Mouse (Mus musculus): ENCODE results near the gene Snrpd3.
"Not testable (repeated sequence)": the region's sequence is repeated elsewhere in the genome, so short reads cannot be mapped to it uniquely, and the experiment has no call there.

Gene Snrpd3

GRCm38 (mm10) chr10:75517073-75517757 lies at the start of gene Snrpd3:
Gene Snrpd3 (plus strand): TSS chr10:75517551.
- DNase-seq (ENCODE audit: low spot score) = peak; percentile 97

GRCm38 (mm10) chr10:75473411-75473810 lies 43.9 kb upstream of the Snrpd3 start:
- DNase-seq (ENCODE audit: low spot score) = no peak

GRCm38 (mm10) chr10:75474571-75474970 lies 42.8 kb upstream of the Snrpd3 start:
- DNase-seq (ENCODE audit: low spot score) = peak; percentile 30

- DNase-seq (ENCODE audit: low spot score) = not testable (repeated sequence)
Observed at GRCm38 (mm10) chr10:75475139-75475850, 42.1 kb upstream of the Snrpd3 start.

DNA sequence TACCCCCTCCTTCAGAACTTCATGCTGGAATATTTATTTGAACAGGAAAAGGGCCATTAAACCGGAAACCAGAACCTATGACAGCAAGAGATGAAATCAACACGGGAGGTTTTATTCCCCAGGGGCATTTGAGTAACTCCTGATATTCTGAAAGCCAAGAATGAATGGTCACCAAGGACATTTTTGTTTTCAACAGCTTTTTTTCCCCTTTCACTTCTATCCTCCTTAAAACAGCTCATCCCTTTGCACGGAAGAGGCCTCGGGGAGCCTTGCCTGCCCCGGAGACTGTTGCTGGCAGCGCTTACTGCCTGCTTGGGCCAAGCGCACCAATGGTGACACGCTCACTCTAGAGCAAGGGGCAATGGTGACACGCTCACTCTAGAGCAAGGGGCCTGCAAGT lies 40.3 kb upstream of the Snrpd3 start:
- DNase-seq (ENCODE audit: low spot score) = no peak

DNA sequence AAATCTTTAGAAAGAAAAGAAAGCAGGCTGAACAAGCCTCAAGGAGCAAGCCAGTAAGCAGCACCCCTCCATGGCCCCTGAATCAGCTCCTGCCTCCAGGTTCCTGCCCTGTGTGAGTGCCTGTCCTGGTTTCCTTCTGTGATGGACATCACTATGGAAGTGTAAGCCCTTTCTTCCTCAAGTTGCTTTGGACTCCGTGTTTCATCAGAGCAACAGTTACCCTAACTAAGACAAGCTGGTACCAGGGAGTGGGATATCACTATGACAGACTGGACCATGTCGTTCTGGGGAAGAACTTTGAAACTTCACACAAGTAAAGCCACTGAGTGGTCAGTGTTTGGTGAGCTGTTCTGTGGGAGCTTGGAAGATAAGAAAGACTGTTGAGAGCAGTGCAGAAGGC lies 37.4 kb upstream of the Snrpd3 start:
- no peak for DNase-seq (ENCODE audit: low spot score)

DNA sequence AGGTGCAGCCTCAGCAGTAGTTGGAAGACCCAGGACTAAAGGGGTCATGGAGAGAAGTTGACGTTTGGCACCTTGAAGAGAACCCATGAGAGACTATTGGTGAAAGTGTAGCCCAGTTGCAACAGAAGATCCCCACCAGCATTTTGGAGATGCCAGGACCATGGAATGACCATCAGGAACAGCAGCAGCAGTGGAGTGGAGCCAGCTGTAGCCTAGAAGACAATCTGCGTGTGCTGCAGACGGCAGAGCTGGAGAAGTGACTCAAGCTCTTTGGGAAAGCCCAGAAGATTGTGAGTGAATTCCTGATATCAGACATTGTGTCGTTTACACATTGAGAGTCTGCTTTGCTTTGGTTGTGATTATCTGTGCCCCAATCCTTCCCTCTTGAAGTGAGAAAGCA lies 35.6 kb upstream of the Snrpd3 start:
- no peak for DNase-seq (ENCODE audit: low spot score)

DNA sequence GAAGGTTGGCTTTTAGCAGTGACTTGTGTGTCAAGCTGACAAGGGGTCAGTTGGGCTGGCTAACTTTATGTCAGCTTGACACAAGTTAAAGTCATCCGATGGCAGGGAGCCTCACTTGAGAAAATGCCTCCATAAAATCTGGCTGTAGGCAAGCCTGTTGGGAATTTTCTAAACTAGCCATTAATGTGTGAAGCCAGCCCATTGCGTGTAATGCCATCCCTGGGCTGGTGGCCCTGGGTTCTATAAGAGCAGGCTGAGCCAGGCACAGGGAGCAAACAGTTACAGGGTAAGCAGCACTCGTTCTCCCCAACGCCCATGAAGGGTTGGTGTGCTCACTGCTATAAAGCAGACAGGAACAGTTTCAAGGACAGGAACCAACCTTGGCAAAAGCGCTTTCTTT lies 35.1 kb upstream of the Snrpd3 start:
- no peak for DNase-seq (ENCODE audit: low spot score)

DNA sequence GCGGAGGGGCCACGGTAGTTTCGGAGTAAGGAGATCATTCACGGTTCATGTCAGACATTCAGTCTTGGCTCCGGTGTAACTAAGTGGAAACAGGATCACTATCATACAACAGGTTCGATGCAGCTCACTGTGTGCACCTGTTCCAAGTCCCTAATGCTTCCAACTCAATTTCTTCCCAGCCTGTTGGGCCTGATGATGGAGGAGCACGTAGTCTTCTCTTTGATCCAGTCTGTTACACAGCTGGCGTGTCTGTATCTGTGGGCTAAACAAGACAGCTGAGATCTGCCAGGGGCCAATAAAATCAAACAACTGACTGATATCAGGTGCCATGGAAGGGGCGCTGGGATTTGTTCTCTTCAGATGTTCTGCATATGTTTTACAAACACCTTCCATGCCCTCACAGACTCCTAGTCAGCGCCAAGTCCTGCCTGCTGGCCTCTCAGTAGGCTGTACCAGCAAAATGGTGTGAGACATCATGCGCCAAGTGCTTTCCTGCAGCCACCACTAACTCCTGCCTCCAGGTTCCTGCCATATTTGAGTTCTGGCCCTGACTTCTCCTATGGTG lies 34.4 kb upstream of the Snrpd3 start:
- no peak for DNase-seq (ENCODE audit: low spot score)

DNA sequence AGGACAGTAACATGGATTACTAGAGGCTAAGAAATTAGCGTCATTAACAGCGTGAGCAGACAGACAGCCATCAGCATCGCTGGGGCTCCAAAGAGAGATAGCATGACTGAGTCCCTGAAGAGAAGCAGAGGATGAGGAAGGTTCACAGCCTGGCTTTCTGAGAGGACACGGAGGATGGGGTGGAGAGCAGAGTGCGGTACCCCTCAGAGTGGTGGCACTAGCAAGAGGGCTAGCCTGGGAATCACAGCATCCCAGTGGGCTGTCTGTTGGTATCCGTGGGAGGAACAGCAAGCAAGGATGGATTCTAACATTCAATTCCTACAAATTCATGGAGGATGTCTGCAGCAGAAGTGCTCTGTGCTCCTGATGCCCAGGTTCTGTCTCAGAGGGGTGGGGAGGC lies 33.3 kb upstream of the Snrpd3 start:
- no peak for DNase-seq (ENCODE audit: low spot score)

GRCm38 (mm10) chr10:75484767-75485166 lies 32.6 kb upstream of the Snrpd3 start:
- DNase-seq (ENCODE audit: low spot score) = no peak

DNA sequence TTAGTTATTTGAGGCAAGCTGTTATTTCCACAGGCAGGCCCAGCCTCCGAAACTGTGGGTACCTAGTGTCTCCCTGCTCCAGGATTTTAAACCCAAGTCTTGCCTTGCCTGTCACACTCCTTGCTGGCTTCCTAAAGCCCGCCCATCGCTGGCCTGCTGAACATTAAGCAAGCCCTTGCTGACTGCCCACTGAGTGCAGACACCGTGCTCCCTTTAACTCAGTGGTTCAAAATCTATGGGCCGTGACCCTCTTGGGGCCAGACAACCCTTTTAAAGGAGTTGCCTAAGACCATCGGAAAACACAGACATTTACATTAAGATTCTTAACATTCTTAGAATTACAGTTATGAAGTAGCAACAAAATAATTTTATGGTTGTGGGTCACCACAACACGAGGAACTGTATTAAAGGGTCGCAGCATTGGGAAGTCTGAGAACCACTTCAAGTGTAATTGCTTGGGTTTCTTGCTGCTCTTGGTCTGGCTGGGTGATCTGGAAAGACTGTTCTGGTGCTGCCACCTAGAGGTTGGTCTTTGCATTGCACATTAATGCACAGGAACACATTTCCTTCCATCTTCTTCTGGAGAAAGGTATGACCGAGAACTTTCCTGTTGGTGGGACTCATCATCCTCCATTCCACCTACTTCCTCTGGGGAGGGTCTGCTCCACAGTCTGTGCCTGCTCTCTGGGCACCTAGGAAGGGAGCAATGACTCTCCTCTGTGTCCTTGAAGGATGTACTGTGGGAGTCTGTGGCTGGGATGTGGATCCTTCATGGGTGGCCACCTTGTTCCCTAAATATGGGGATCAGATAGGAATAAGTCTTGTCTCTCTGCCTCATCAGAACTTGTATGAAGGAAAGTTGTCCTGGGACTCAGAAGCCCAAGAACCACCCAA lies 31.0 kb upstream of the Snrpd3 start:
- peak; percentile 85 for DNase-seq (ENCODE audit: low spot score)

GRCm38 (mm10) chr10:75487131-75487530 lies 30.2 kb upstream of the Snrpd3 start:
- DNase-seq (ENCODE audit: low spot score) = no peak

- no peak for DNase-seq (ENCODE audit: low spot score)
Observed at GRCm38 (mm10) chr10:75489522-75489921, 27.8 kb upstream of the Snrpd3 start.

- DNase-seq (ENCODE audit: low spot score) = no peak
Observed at GRCm38 (mm10) chr10:75490731-75491130, 26.6 kb upstream of the Snrpd3 start.

DNA sequence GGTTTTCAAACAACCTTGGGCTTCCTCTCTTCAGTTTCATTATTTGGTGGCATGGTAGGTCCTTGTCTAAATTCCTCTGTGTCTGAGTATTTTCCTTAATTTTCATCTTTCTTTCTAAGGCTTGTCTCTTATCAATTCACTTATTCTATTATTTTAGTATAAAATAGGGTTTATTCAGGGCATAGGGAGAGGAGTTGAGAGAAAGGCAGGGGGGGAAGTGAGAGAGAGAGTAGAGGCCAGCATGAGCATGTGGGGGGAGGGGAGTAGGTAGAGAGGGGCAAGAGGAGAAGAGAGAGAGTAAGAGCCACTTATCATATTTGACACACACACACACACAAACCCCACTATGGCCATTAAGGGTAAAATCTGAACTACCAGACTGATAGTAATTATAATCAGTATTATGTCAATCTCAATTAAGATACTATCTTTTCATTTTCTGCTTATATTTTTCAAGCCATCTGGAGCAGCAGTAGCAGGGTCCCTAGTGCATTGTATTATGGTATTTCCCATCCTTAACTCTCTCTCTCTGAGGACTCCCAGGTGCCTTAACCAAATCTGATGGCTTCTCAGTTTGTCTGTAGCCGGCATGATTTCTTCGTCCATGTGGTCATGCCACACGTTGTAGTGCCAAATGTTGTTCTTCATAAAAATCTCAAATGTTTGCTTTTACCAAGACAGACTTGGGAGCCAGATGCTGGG lies 26.0 kb upstream of the Snrpd3 start:
- DNase-seq (ENCODE audit: low spot score) = no peak

DNA sequence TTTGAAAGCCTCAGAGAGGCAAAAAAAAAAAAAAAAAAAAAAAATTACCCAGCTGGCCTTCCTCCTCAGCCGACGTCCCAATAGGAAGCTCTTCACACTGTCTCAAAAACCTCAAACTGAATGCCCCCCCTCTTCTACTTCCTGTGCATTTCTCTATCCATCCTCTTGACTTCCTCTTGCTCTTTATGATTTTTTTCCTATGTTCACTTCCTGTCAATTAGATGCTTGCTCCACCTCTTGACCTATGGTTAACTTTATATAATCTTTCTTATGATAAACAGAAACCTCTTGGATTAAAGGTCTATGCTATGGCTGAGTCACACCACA lies 25.5 kb upstream of the Snrpd3 start:
- DNase-seq (ENCODE audit: low spot score) = no peak

DNA sequence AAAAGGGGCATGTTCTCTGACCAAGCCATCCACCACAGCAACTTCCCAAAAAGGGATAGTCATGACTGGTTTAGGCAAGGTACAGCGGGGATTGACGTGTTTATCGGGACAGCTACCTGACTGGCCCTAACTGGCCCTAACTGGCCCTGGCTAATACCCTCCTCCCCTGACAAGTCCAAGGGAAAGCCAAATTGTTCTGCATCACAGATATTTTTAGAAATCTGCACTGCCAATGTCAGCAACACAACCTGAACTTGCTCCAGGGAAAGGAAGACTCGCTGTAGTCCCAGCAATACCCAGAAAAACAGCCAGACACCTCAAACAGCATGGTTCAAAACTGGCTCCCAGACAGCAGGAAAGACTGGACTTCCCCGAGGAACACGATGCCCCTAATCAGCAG lies 22.0 kb upstream of the Snrpd3 start:
- no peak for DNase-seq (ENCODE audit: low spot score)

DNA sequence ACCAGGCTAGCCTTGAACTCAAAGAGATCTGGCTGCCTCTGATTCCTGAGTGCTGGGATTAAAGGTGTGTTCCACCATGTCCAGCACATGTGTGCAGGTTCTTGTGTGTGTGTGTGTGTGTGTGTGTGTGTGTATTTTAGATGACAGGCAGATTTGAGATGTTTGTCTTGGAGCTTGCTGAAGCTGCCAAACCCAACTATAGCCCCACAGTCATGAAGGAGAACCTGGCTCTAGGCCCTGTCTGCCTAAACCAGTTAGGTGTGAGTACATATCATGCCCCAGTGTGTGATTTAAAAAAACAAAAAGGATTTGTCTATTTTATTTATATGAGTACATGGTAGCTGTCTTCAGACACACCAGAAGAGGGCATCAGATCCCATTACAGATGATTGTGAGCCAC lies 21.4 kb upstream of the Snrpd3 start:
- no peak for DNase-seq (ENCODE audit: low spot score)

DNA sequence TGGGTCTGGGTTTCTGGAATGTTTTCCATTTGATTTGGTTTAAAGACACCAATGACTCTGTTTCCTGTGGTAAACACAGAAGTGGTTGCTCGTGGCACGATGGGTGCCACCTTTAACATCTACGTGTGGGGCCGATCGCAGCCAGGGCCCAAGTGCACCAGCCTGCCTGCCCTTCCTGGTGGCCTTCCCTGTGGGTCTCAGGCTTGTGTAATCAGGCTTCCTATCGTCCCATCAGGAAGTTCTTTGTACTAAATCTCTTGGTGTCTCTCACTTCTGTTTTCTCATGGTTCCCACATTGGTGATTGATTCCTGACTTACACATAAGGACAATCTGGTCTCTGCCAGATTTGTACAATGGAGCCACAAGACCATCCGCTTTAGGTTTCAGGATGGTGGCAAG lies 18.1 kb upstream of the Snrpd3 start:
- DNase-seq (ENCODE audit: low spot score) = not testable (repeated sequence)

DNA sequence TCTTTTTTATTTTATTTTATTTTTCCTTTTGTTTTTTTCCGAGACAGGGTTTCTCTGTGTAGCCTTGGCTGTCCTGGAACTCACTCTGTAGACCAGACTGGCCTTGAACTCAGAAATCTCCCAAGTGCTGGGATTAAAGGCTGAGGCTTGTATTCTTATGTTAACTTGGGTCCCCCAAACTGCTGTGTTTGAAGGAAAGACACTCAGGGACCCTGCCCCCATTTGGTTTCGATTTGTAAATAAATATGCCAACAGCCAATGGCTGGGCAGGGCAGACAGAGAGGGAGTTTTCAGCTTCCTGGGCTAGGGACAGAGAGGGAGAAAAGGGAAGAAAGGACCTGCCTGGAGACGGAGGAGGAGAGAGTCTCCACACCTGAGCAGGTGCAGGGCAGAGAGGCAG lies 17.6 kb upstream of the Snrpd3 start:
- DNase-seq (ENCODE audit: low spot score) = no peak

DNA sequence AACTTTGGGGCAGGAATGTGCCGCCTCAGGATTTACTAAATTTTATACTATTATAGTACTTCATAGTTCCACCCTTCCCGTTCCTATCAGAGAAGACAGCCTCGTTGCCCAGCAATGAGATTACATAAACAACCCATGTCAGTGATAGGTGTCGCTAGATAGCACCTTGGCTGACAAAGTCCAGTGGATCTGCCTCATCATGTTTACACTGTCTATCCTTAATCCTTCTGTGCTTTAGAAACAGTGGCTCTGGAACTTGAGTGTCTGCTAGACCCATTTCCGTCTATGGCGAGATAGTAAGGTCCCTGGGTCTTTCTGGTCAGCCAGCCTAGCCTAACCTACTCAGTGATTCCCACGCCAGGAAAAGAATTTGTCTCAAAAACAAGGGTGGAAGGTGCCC lies 17.0 kb upstream of the Snrpd3 start:
- DNase-seq (ENCODE audit: low spot score) = no peak
